Mouse (Mus musculus) intestine, embryonic 14.5 days (tissue): ENCODE measurements around the gene Actl6b. TPM values are rescaled to one million over a fixed set of nuclear protein-coding genes. Genes with fewer than 3 reads are reported as not detected.

ENCODE experiments used
- ATAC-seq: fragments of 200-750 bp; cut with Nextera tagmentation; replicated peaks from 2 replicates; pipeline ENCODE4 v1.8.0; 2017; ENCODE audit warnings: low read depth, moderate number of reproducible peaks, moderate TSS enrichment, moderate library complexity; ENCODE audit not compliant: low FRiP score, low TSS enrichment
- DNase-seq: peaks from one replicate; pipeline ENCODE4 v3.0.0-alpha.2; 2018; ENCODE audit warnings: low spot score
- H3K27ac ChIP-seq: fragments of 300-500 bp; sonication (generic); 2 replicates; pipeline ENCODE4 v1.5.1; 2014; ENCODE audit warnings: low read depth, mild to moderate bottlenecking, control low read depth
- H3K27me3 ChIP-seq: fragments of 300-500 bp; sonication (generic); replicated peaks from 2 replicates; pipeline ENCODE4 v1.6.1; 2014; ENCODE audit warnings: low read length, control low read depth; ENCODE audit not compliant: control insufficient read depth, insufficient read depth
- H3K36me3 ChIP-seq: fragments of 300-500 bp; sonication (generic); 2 replicates; pipeline ENCODE4 v1.6.1; 2014; ENCODE audit warnings: low read length, control low read depth; ENCODE audit not compliant: control insufficient read depth, insufficient read depth
- H3K4me1 ChIP-seq: fragments of 300-500 bp; sonication (generic); replicated peaks from 2 replicates; pipeline ENCODE4 v1.6.1; 2014; ENCODE audit warnings: low read length, control low read depth, mixed read lengths; ENCODE audit not compliant: control insufficient read depth, insufficient read depth
- H3K4me2 ChIP-seq: fragments of 300-500 bp; sonication (generic); 2 replicates; pipeline ENCODE4 v1.6.1; 2014; ENCODE audit warnings: low read length
- H3K4me3 ChIP-seq: fragments of 300-500 bp; sonication (generic); 2 replicates; pipeline ENCODE4 v1.5.1; 2014; ENCODE audit warnings: low read depth, low read length, control low read depth, mixed read lengths
- H3K9ac ChIP-seq: fragments of 300-500 bp; sonication (generic); 2 replicates; pipeline ENCODE4 v1.6.1; 2014; ENCODE audit warnings: mild to moderate bottlenecking, low read length
- H3K9me3 ChIP-seq: fragments of 300-500 bp; sonication (generic); 2 replicates; pipeline ENCODE4 v1.6.1; 2016; ENCODE audit warnings: low read length, control low read depth; ENCODE audit not compliant: control insufficient read depth
- WGBS: fragments of 180-500 bp; shearing (Covaris S2); extraction: QIAGEN DNeasy Blood & Tissue Kit; methylation state at CpG from one replicate; pipeline ENCODE4 v1.1.7; 2014; 5-methylcytosine and 5-hydroxymethylcytosine counted together
- polyA plus RNA-seq: library from polyadenylated mRNA; unstranded; fragments of >200 nt; fragmentation: Nextera tagmentation; extraction: Ambion mirVana; gene quantifications from 2 replicates; pipeline ENCODE4 v1.2.1, GENCODE M21; 2014

Actl6b gene
- polyA plus RNA-seq, 1 experiment from 2014 or later: 3.5 TPM

DNA sequence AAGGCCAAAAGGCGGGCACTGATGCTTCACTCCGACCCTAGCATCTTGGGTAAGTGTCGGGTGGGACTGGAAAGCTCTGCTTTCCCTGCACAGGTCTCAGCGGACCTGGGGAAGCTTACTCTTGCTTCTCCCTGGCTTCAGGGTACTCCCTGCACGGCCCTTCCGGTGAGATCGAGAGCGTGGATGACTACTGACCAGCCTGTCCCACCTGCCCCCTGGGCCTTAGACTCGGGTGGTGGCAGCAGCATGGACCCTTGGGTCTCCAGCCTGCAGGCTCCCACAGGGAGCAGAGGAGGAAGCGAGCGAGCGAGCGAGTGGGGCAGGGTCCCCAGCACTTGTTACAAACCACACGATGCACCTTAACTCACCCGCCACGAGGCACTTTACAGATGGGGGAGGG lies 27.8 kb upstream of the Actl6b start:
- WGBS: 75% methylated on average over 16 of the region's 16 CpGs
- peaks cover 9% of the 10 kb centered on the region; the same call in 1 of the 2 replicates for H3K4me1 ChIP-seq
- ATAC-seq (no peak), DNase-seq (no peak)
- H3K4me3 ChIP-seq: no peak overlapping the region
- H3K27ac ChIP-seq: no peak overlapping the region
- H3K9me3 ChIP-seq: no peaks in the 10 kb centered on the region
- no peak overlapping the region for H3K4me2 ChIP-seq
- no peak overlapping the region for H3K9ac ChIP-seq
- H3K27me3 ChIP-seq: no peaks in the 10 kb centered on the region
- peaks cover 96% of the 10 kb centered on the region for H3K36me3 ChIP-seq

DNA sequence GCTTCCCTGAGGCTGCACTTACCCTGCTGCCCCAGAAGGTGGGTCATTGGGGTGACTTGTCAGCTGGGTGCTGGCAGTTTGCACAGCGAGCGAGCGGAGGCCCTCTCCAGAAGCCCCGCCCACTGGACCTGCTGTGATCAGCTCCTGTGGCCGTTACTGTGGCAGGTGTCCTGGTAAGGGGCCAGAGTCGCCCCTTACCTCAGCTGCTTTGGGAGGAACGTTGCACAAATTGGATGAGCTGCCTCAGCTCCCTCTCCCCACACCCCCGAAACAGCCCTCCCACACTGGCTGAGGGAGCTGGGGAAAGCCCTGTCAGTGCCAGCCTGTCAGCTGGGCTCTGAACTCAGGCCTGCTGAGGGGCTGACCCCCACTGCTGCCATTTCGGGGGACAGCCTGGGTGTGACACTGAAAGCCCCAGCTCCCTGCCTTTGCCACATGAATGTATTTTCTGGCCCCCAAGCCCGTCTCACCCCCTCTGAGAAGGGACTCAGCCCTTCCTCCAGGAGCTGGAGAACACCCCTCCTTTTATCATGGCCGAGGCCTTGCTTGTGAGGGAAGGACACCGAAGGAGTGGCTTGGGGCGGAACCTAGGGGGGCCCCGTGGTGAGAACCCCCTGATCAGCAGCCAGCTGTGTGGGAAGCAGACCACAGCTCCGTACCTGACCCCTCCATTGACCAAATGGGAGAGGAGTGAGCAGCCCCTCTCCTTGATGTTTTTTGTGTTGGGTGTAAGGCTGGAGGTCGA lies 27.0 kb upstream of the Actl6b start:
- H3K4me3 ChIP-seq: no peak overlapping the region
- H3K36me3 ChIP-seq: peaks cover 88% of the 10 kb centered on the region
- WGBS: 55% methylated on average over 16 of the region's 16 CpGs
- DNase-seq (no peak), ATAC-seq (no peak)
- no peak overlapping the region for H3K9ac ChIP-seq
- H3K27me3 ChIP-seq: no peaks in the 10 kb centered on the region
- H3K9me3 ChIP-seq: no peaks in the 10 kb centered on the region
- H3K4me1 ChIP-seq: peaks cover 9% of the 10 kb centered on the region; the same call in 1 of the 2 replicates
- H3K27ac ChIP-seq: no peak overlapping the region
- no peak overlapping the region for H3K4me2 ChIP-seq

DNA sequence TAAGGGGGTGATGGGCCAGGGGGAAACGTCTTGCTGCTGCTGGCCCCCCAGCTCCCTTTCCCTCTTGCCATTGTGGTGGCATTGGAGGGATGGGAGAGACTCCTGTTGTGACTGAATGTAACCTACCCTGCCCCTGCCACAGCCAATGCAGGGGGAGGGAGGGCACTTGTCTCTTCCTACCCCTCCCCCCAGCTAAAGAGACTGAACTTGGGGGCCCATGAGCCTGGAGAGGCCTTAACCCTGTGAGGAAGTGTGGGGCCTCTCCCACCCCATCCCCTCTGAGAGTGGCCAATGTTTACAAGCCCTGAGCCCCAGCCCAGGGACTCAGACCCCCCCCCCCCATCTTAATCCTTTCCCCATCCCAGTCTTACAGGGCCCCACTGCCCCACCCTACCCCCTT lies 25.9 kb upstream of the Actl6b start:
- H3K9ac ChIP-seq: no peak overlapping the region
- no peaks in the 10 kb centered on the region for H3K9me3 ChIP-seq
- DNase-seq (no peak), ATAC-seq (no peak)
- no peak overlapping the region for H3K4me2 ChIP-seq
- H3K36me3 ChIP-seq: peaks cover 77% of the 10 kb centered on the region
- H3K4me3 ChIP-seq: no peak overlapping the region
- no peak overlapping the region for H3K27ac ChIP-seq
- 43% methylated on average over 1 of the region's 1 CpGs for WGBS
- H3K4me1 ChIP-seq: peaks cover 9% of the 10 kb centered on the region; the same call in 1 of the 2 replicates
- H3K27me3 ChIP-seq: no peaks in the 10 kb centered on the region

DNA sequence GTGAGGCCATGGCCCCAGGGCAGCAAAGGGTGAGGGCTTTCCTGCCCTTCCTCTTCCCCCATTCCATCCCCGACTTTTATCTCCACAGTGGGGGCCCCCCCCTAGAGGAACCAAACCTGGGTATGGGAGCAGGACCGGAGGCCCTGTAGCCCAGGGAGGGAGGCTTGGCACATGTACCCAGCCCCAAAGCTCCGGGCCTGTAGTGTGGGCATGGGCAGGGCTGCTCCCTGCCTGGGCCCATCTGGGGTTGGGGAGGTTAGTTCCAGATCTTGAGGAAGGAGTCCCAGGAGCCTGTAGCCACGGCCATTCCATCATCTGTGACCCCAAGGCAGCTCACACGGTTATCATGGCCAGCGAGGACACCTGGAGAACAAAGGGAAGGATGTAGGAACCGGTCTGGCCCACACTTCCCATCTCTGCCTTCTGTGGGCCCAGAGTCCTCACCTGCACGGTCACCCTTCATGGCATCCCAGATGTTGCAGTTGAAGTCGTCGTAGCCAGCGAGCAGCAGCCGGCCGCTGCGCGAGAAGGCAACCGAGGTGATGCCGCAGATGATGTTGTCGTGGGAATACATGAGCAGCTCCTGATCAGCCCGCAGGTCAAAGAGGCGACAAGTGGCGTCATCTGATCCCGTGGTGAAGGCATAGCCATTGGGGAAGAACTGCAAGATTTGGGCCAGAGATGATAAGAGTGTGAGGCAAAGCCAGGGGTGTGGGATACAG lies 24.9 kb upstream of the Actl6b start:
- Histone ChIP-seq H3K9me3 (no peaks in the 10 kb centered on the region), H3K27me3 (no peaks in the 10 kb centered on the region), H3K9ac (no peak overlapping the region), H3K4me2 (no peak overlapping the region), H3K4me3 (no peak overlapping the region), H3K27ac (no peak overlapping the region), H3K36me3 (peaks cover 67% of the 10 kb centered on the region), H3K4me1 (peaks cover 9% of the 10 kb centered on the region; the same call in 1 of the 2 replicates)
- ATAC-seq: no peak
- 82% methylated on average over 22 of the region's 22 CpGs for WGBS
- DNase-seq: no peak

DNA sequence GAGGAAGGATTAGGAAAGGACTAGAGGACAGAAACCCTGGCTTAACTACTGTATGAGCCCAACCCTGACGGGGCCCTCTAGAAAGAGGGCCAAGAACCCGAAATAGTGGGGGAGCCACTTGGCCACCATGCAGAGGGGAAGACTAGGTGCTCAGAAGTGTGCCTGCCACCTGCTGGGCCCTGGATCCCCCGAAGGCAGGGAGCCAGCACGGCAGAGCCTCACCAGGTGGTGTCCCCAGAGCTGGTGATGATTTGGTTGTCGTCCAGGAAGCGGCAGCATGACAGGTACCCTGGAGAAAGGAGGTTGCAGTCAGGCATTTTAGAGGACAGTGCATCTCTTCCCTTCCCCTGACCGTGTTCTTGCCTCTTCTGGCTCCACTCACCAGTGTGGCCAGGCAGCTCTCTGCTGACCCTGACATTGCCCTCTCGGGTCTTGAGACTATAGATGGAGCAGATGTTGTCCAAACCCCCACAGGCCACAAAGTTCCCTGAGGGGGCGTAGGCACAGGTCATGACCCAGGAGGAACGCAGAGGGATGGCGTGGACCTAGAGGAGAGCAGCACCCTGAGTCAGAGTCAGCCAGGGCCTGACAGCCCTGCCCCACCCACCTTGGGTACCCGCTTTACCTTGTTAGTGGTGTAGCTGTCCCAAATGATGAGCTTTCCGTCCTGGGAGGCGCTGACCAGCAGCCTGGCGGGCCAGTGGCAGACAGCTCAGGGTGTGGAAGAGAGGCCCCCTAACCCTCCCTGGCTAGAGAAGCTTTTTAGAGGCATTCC lies 23.9 kb upstream of the Actl6b start:
- Histone ChIP-seq H3K9me3 (no peaks in the 10 kb centered on the region), H3K4me3 (no peak overlapping the region), H3K36me3 (peaks cover 57% of the 10 kb centered on the region), H3K27ac (peak overlapping the region; percentile 88; the same call in 1 of the 2 replicates), H3K9ac (no peak overlapping the region), H3K4me2 (no peak overlapping the region), H3K4me1 (peaks cover 9% of the 10 kb centered on the region; the same call in 1 of the 2 replicates), H3K27me3 (no peaks in the 10 kb centered on the region)
- WGBS: 76% methylated on average over 15 of the region's 15 CpGs
- ATAC-seq: no peak
- no peak for DNase-seq

DNA sequence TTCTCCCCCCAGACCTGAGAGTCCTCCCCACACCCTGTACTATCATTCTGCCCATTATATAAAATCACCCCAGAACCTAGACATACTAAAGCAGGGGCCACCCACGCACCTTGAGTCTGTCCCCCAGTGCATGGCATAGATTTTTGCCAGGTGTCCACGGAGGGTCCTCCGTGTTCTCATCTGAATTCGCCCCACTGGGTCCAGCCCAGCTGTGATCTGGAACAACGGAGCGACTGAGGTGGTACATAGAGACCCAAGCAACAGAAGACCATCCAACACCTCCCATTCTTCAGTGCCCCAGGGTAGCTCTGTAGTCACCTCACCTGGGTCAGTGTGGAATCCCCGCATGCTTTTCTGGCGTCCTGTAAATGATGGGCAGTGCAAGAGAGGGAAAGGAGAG lies 23.2 kb upstream of the Actl6b start:
- Histone ChIP-seq H3K4me3 (peak overlapping the region; percentile 84), H3K9me3 (no peaks in the 10 kb centered on the region), H3K36me3 (peaks cover 50% of the 10 kb centered on the region), H3K4me1 (peaks cover 9% of the 10 kb centered on the region; the same call in 1 of the 2 replicates), H3K4me2 (peak overlapping the region; percentile 83), H3K27ac (peak overlapping the region; percentile 88), H3K27me3 (no peaks in the 10 kb centered on the region), H3K9ac (peak overlapping the region; percentile 82)
- DNase-seq (no peak), ATAC-seq (no peak)
- WGBS: 74% methylated on average over 8 of the region's 8 CpGs

DNA sequence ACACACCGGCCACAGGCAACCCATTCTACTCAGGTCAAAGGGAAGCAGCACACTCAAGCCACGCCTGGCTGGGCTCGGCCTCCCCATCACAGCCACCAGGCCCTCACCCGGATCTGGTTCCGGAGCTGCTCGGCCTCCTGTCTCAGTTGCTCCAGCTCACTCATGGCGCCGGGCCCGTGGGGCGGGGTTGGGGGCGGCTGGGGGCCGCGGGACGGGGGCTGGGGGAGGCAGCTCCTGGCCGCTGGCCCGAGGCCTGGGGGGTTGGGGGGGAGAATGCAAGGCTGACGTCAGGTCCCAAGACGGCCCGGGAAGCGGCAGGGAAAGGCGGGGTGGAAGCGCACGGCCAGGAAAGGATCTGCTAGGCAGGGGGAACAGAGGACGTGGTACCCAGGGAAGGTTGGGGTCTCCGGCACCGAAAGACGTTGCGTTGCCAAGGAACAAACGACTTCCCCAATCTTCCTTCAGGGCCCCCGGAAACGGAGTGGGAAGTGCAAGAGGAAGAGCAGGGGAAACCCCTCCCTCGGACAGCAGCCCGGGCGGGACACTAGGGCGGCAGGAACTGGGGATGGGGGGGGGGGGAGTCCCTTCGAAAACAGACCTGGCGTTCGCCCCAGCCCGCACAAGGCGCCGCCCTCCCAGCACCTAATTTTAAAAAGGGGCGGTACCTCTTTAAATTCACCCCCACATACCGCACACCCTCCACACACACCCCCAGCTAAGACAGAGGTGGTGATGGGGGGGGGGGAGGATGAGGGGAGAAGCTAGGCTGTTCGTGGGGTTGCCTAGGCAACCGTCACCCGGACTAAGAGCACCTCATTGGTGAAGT lies 22.5 kb upstream of the Actl6b start:
- H3K27me3 ChIP-seq: no peaks in the 10 kb centered on the region
- WGBS: 2% methylated on average over 41 of the region's 46 CpGs
- no peaks in the 10 kb centered on the region for H3K9me3 ChIP-seq
- peak overlapping the region; percentile 83 for H3K4me2 ChIP-seq
- H3K4me3 ChIP-seq: peak overlapping the region; percentile 84
- H3K9ac ChIP-seq: peak overlapping the region; percentile 82
- peak overlapping the region; percentile 88 for H3K27ac ChIP-seq
- H3K36me3 ChIP-seq: peaks cover 43% of the 10 kb centered on the region
- ATAC-seq (peak; percentile 25), DNase-seq (peak; percentile 84)
- H3K4me1 ChIP-seq: peaks cover 9% of the 10 kb centered on the region; the same call in 1 of the 2 replicates
